Mouse (Mus musculus) heart, adult 8-10 months (tissue): ENCODE data around the gene Olfr1306. TPM values are rescaled to one million over a fixed set of nuclear protein-coding genes. Genes with fewer than 3 reads are reported as not detected.

ENCODE experiments used
- DNase-seq: peaks from one replicate; pipeline ENCODE4 v3.0.0; 2022; ENCODE audit warnings: low spot score
- total RNA-seq, 4 experiments: library from RNA; stranded (reverse); gene quantifications; 2 replicates each; pipeline ENCODE4 v1.2.4; 2022

Gene Olfr1306
- not detected for total RNA-seq

GRCm38 (mm10) chr2:111916171-111916570 is at the start of gene Olfr1306:
TSS of gene Olfr1306 (minus strand) at chr2:111916271.
- DNase-seq, result no peak

GRCm38 (mm10) chr2:111964844-111965243 is 48.8 kb upstream of the Olfr1306 start, which contains the start of gene Olfr1308:
TSS of gene Olfr1308 (minus strand) at chr2:111964944.
- DNase-seq, result no peak

GRCm38 (mm10) chr2:111949340-111949739 is 33.3 kb upstream of the Olfr1306 start, which contains the start of gene Olfr1307:
TSS of gene Olfr1307 (minus strand) at chr2:111949440.
- no peak for DNase-seq

- DNase-seq, result no peak
These were observed 39.0 kb downstream of the Olfr1306 start, which contains the start of gene Olfr1305 for GRCm38 (mm10) chr2:111877049-111877448. TSS of gene Olfr1305 (minus strand) at chr2:111877149.

Other genes with a start within 250 kb of the Olfr1306 start
- gene Olfr1301, start 165.3 kb downstream of the Olfr1306 start, total RNA-seq, result not detected
- not detected for gene Olfr1302, start 138.8 kb downstream of the Olfr1306 start, total RNA-seq
- not detected for gene Olfr1303, start 95.9 kb downstream of the Olfr1306 start, total RNA-seq
- gene Olfr1305, start 39.1 kb downstream of the Olfr1306 start, total RNA-seq, result not detected
- under 1 TPM in 1 of 4 experiments, not detected in 3; under 0.01 TPM for gene Olfr1307, start 33.2 kb upstream of the Olfr1306 start, total RNA-seq
- not detected for gene Olfr1308, start 48.7 kb upstream of the Olfr1306 start, total RNA-seq
- gene Olfr1309, start 74.0 kb upstream of the Olfr1306 start, total RNA-seq, result not detected
- not detected for gene Olfr1310, start 96.4 kb upstream of the Olfr1306 start, total RNA-seq
- gene Olfr1311, start 108.1 kb upstream of the Olfr1306 start, total RNA-seq, result not detected
- gene Olfr1312, start 134.0 kb upstream of the Olfr1306 start, total RNA-seq, result not detected
- gene Olfr1313, start 161.6 kb upstream of the Olfr1306 start, total RNA-seq, result not detected
- not detected for gene Olfr1314, start 180.5 kb upstream of the Olfr1306 start, total RNA-seq
- not detected for gene Olfr1315-ps1, start 199.2 kb upstream of the Olfr1306 start, total RNA-seq
- gene Olfr1316, start 218.7 kb upstream of the Olfr1306 start, total RNA-seq, result not detected
- not detected for gene Olfr1317, start 224.1 kb upstream of the Olfr1306 start, total RNA-seq
- not detected for gene Olfr1318, start 237.9 kb upstream of the Olfr1306 start, total RNA-seq